Mouse (Mus musculus) lung, embryonic 16.5 days (tissue): Measurements from ENCODE around the gene Otop2. TPM values are rescaled to one million over a fixed set of nuclear protein-coding genes. Genes with fewer than 3 reads are reported as not detected.

Experiments used
- ATAC-seq: fragments of 200-750 bp; cut with Nextera tagmentation; 2 replicates; pipeline ENCODE4 v1.8.0; 2017; ENCODE audit warnings: low read depth, mild to moderate bottlenecking, moderate library complexity
- H3K27ac ChIP-seq: fragments of 300-500 bp; sonication (generic); 2 replicates; pipeline ENCODE4 v1.5.1; 2014; ENCODE audit warnings: mild to moderate bottlenecking, control low read depth, low read length
- H3K27me3 ChIP-seq: fragments of 300-500 bp; sonication (generic); 2 replicates; pipeline ENCODE4 v1.6.1; 2014; ENCODE audit warnings: low read depth, low read length, mixed read lengths; ENCODE audit not compliant: control insufficient read depth, insufficient read depth
- H3K36me3 ChIP-seq: fragments of 300-500 bp; sonication (generic); 2 replicates; pipeline ENCODE4 v1.6.1; 2014; ENCODE audit warnings: low read length; ENCODE audit not compliant: control insufficient read depth, insufficient read depth
- H3K4me1 ChIP-seq: fragments of 300-500 bp; sonication (generic); replicated peaks from 2 replicates; pipeline ENCODE4 v1.6.1; 2014; ENCODE audit warnings: low read length, mixed read lengths; ENCODE audit not compliant: control insufficient read depth, insufficient read depth
- H3K4me2 ChIP-seq: fragments of 300-500 bp; sonication (generic); 2 replicates; pipeline ENCODE4 v1.6.1; 2014; ENCODE audit warnings: low read depth, low read length, control low read depth
- H3K4me3 ChIP-seq: fragments of 300-500 bp; sonication (generic); 2 replicates; pipeline ENCODE4 v1.5.1; 2014; ENCODE audit warnings: mild to moderate bottlenecking, low read length, control low read depth
- H3K9ac ChIP-seq: fragments of 300-500 bp; sonication (generic); 2 replicates; pipeline ENCODE4 v1.6.1; 2014; ENCODE audit warnings: low read length, control low read depth
- H3K9me3 ChIP-seq: fragments of 300-500 bp; sonication (generic); 2 replicates; pipeline ENCODE4 v1.6.1; 2016; ENCODE audit warnings: low read length; ENCODE audit not compliant: control insufficient read depth
- WGBS: fragments of 180-500 bp; shearing (Covaris S2); extraction: QIAGEN DNeasy Blood & Tissue Kit; methylation state at CpG from one replicate; pipeline ENCODE4 v1.1.7; 2014; 5-methylcytosine and 5-hydroxymethylcytosine counted together
- polyA plus RNA-seq: library from polyadenylated mRNA; unstranded; fragments of >200 nt; fragmentation: Nextera tagmentation; extraction: Ambion mirVana; gene quantifications from 2 replicates; pipeline ENCODE4 v1.2.1, GENCODE M21; 2015

Gene Otop2
- polyA plus RNA-seq, 1 experiment from 2014 or later = not detected

DNA sequence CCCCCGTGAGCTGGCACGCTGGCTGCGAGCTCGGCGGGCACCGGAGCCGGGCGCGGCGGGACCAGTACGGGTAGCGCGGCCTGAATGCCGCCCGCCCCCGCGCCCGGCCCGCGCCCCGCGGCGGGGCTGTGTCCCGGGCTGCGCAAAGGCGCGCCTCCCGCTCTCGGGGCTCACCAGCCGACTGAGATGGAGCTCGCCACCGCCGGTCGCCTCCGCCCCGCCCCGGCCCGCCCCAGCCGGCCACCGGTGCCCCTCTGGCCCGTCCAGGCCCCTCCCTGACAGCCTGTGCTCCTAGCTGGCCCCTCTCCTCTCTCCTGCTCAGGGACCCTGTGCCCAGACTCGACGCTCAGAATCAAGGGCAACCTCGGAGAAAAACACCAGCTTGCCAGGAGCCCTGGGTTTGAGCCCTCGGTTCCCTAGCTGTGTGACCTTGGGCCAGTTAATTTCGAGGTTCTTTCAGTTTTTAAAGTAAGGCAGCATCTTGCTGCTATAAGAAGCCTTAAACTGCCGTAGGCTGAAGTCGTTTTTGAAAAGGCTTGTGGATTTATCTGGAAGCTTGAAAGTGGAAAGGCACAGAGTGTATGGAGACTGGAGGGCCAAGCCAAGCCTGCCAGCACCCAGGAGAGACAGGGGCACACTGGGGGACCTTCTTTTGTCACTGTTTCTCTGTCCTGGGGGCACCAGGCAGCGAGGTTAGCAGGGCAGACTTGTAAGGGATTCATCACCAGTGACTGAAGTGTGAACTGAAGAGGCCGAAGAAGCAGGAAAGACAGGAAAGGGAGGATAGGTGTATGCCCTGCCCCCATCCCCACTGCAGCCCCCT lies 39.7 kb upstream of the Otop2 start, which contains the start of gene Grin2c:
TSS of gene Grin2c (minus strand) at position 183 of the 823 bp plus-strand sequence.
- H3K4me3 ChIP-seq = peak within 1 kb of the TSS; percentile 36

DNA sequence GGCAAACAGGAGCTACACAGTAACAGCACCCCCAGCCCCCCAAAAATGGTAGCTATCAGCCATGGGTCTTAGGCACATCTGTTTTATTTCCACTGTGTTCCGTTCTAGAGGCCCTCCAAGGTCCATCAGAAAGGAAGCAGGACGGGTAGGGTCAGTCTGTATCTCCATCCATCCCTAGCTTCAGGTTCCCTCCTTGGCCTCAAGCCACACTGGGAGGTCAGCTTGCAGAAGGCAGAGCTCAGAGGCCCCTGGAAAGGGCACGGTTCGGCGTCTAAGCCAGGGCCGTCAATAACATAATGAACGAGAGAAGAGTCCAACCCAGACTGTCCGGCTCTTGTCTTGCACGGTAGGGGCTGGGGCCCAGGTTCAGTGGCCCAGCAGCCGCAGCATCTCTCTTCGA lies 39.0 kb upstream of the Otop2 start:
- H3K9ac ChIP-seq = no peak overlapping the region
- no peak for ATAC-seq
- no peak overlapping the region for H3K4me3 ChIP-seq
- H3K9me3 ChIP-seq = no peaks in the 10 kb centered on the region
- peaks cover 59% of the 10 kb centered on the region for H3K27me3 ChIP-seq
- WGBS = 72% methylated on average over 11 of the region's 11 CpGs
- no peaks in the 10 kb centered on the region for H3K36me3 ChIP-seq
- no peak overlapping the region for H3K27ac ChIP-seq
- no peak overlapping the region for H3K4me2 ChIP-seq
- H3K4me1 ChIP-seq = peaks cover 4% of the 10 kb centered on the region; the same call in 1 of the 2 replicates

More for the DNA sequence above, 39.7 kb upstream of the Otop2 start, which contains the start of gene Grin2c:
- Histone ChIP-seq H3K36me3 (no peaks in the 10 kb centered on the region), H3K9me3 (no peaks in the 10 kb centered on the region), H3K27me3 (peaks cover 65% of the 10 kb centered on the region), H3K27ac (no peak within 1 kb of the TSS), H3K4me2 (peak within 1 kb of the TSS; percentile 53), H3K4me1 (peaks cover 4% of the 10 kb centered on the region; the same call in 1 of the 2 replicates), H3K9ac (peak within 1 kb of the TSS; percentile 30)
- 7% methylated on average over 33 of the region's 50 CpGs for WGBS
- no peak for ATAC-seq

DNA sequence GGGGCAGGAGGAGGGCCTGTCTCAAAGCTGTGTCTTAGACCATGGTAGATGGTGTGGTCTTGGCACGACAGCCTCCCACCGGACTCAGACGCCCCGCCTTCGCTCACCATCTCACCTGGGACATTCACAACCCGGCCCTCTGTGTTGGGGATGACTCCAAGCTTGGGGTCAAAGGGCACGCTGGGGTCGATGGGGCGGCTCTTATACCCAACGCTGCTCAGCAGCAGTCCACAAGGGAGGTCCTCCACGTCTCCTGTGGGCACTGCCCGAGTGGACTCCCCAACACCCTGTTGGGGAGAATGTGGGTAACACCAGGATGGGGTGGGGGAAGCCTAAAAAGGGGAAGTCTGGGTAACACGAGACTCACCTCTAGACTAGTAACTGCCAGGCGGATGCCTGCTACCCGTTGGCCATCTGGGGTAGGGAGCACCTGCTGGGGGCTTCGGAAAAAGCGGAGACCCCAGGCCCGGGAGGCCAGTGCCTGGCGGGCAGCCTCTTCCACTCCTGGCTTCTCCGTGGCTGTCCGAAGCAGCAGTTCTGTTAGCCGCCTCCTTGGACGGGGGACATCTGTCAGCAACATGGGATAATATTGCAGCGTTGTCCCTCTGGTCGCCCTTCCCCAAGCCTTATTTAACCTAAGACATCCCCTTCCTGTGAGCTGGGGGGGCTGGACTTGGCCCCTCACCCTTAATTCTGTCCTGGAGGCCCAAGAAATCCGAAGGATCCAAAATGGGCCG lies 37.5 kb upstream of the Otop2 start:
- Histone ChIP-seq H3K36me3 (no peaks in the 10 kb centered on the region), H3K27ac (no peak overlapping the region), H3K9ac (no peak overlapping the region), H3K27me3 (peaks cover 45% of the 10 kb centered on the region), H3K4me2 (no peak overlapping the region), H3K4me1 (peaks cover 4% of the 10 kb centered on the region; the same call in 1 of the 2 replicates), H3K4me3 (no peak overlapping the region), H3K9me3 (no peaks in the 10 kb centered on the region)
- ATAC-seq = no peak
- WGBS = 88% methylated on average over 27 of the region's 27 CpGs

DNA sequence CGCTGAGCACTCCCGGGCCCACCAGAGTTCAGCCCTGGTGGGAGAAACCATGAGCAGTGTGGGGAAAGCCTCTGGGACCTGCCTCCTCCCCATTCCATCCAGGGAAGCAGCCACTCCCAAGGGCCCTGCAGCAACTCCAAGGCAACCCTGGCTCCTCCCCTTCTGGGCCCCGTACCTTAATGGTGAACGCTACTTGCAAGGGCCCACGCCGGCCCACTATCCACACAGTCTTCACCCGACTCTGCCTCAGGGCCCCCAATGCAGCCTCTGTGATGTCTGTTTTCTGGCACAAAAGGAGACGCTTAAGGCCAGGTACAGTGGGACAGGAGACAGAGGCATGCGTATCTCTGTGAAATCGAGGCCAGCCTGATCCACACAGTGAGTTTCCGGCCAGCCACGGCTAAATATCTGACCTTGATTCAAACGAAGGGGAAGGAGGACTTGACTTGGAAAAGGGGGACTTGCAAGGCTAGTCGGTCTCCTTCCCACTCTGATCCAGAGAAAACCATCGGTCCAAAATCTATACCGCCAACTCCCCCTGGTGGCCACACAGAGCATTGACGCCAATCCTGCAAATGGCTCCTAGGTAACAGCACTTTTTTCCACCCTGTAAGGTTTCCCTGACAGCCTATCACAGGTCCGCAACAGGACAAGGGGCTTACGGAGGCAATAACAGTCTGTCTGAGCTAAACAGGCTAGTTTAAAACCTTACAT lies 36.7 kb upstream of the Otop2 start:
- Histone ChIP-seq H3K9me3 (no peaks in the 10 kb centered on the region), H3K4me2 (no peak overlapping the region), H3K9ac (no peak overlapping the region), H3K27me3 (peaks cover 37% of the 10 kb centered on the region), H3K4me1 (peaks cover 4% of the 10 kb centered on the region; the same call in 1 of the 2 replicates), H3K4me3 (no peak overlapping the region), H3K36me3 (no peaks in the 10 kb centered on the region), H3K27ac (no peak overlapping the region)
- ATAC-seq = peak; percentile 18; the same call in 1 of the 2 replicates
- WGBS = 23% methylated on average over 19 of the region's 19 CpGs

DNA sequence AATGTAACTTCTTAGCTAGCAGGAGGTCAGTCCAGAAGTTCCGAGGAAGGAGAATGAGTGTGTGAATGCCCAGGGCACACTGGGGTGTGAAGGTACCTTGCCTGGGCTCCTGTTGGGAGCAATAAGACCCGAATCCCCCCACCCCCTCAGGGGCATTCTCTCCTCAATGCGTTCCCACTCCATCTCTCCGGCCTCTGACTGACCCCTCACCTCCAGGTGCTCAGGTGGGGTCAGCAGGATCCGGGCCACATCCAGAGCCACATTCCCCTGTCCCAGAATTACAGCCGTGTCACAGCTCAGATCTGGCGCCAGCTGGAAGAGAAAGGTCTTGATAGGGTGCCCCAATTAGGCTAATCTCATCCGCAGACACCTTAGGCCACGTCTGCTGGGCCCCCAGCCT lies 35.9 kb upstream of the Otop2 start:
- ATAC-seq = no peak
- peaks cover 6% of the 10 kb centered on the region; the same call in 1 of the 2 replicates for H3K4me1 ChIP-seq
- no peak overlapping the region for H3K4me2 ChIP-seq
- WGBS = 65% methylated on average over 9 of the region's 9 CpGs
- no peak overlapping the region for H3K9ac ChIP-seq
- no peak overlapping the region for H3K4me3 ChIP-seq
- H3K9me3 ChIP-seq = no peaks in the 10 kb centered on the region
- peaks cover 29% of the 10 kb centered on the region for H3K27me3 ChIP-seq
- no peak overlapping the region for H3K27ac ChIP-seq
- no peaks in the 10 kb centered on the region for H3K36me3 ChIP-seq

DNA sequence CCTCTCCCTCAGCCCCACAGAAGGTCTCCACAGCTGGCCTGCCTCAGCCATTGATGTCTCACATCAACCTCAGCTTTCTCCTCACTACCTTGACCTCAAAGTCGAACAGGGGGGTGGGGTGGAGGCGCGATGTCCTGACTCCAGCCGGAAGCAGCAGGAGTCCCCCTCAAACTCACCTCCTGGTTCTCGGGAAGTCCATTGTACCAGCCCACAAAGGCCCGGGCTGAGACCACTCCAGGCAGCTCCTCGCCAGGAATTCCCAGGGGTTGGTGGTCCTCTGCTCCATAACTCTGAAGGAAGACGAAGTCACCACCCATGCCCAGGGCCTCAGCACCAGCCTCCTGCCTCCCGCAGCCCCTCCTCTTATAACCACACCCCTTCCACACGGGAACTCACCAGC lies 35.5 kb upstream of the Otop2 start:
- H3K36me3 ChIP-seq = no peaks in the 10 kb centered on the region
- H3K27me3 ChIP-seq = peaks cover 25% of the 10 kb centered on the region
- H3K9me3 ChIP-seq = no peaks in the 10 kb centered on the region
- H3K9ac ChIP-seq = no peak overlapping the region
- H3K4me3 ChIP-seq = no peak overlapping the region
- H3K4me1 ChIP-seq = peaks cover 10% of the 10 kb centered on the region
- 54% methylated on average over 10 of the region's 10 CpGs for WGBS
- ATAC-seq = no peak
- no peak overlapping the region for H3K27ac ChIP-seq
- no peak overlapping the region for H3K4me2 ChIP-seq

DNA sequence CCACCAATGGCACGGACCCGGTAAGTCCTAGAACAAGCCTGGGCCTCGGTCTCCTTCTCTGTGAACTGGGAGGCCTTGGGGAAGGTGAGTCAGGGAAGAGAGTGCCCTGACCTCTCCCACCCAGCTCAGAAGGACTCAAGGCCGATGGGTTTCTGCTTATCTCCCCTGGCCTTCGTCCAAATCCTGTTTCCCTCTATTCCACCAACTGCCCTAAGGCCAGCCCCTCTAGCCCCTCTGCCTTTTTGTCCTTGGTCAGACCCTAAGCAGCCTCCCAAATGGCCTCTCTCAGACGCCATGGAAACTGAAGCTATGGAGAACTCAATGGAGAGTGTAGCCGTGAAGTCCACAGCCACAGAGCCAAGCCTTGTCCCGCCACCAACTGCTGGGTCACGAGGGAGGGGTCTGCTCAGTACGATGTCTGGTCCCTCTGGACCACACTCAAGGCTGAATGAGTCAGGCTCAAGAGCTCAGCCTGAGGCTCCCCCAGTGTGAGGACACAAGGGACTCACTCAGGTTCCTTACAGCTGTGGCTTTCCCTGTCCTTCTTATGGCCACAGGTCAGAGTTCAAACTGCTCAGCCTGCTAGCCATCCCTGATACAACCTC lies 34.0 kb upstream of the Otop2 start:
- H3K9me3 ChIP-seq = no peaks in the 10 kb centered on the region
- peaks cover 10% of the 10 kb centered on the region for H3K27me3 ChIP-seq
- H3K9ac ChIP-seq = no peak overlapping the region
- H3K27ac ChIP-seq = no peak overlapping the region
- no peak overlapping the region for H3K4me3 ChIP-seq
- ATAC-seq = no peak
- 69% methylated on average over 10 of the region's 10 CpGs for WGBS
- peaks cover 10% of the 10 kb centered on the region for H3K4me1 ChIP-seq
- no peak overlapping the region for H3K4me2 ChIP-seq
- no peaks in the 10 kb centered on the region for H3K36me3 ChIP-seq

DNA sequence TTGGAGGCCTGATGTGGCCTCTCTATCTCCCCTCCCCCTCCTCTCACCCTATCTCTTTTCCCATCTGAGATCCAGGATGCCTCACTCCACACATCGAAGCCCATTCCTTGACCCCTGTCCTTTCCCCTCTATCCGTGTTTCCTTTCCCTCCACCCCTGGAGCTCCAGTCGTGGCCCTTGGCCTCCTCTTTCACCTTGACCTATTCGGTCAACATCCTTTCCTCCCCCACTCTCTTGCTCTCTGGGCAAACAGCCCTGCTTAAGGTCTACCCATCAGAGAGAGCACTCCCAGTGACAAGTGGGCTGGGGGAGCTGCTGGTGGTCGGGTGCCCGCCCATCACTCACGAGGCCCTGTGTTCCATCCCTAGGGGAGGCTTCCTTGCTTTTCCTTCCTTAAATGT lies 33.2 kb upstream of the Otop2 start:
- WGBS = 39% methylated on average over 7 of the region's 7 CpGs
- Histone ChIP-seq H3K4me3 (no peak overlapping the region), H3K9ac (no peak overlapping the region), H3K4me2 (no peak overlapping the region), H3K36me3 (no peaks in the 10 kb centered on the region), H3K9me3 (no peaks in the 10 kb centered on the region), H3K4me1 (peaks cover 10% of the 10 kb centered on the region), H3K27me3 (peaks cover 2% of the 10 kb centered on the region), H3K27ac (no peak overlapping the region)
- ATAC-seq = no peak
